Mouse (Mus musculus) liver, embryonic 18 days (tissue): ENCODE measurements around the gene Dnaaf1. TPM values are rescaled to one million over a fixed set of nuclear protein-coding genes. Genes with fewer than 3 reads are reported as not detected.

Experiments
- polyA plus RNA-seq: library from polyadenylated mRNA; depleted of rRNA; stranded (reverse); fragments of >200 nt; gene quantifications from 2 replicates; pipeline ENCODE4 v1.2.3, GENCODE M21; 2012; rRNA removed

Gene Dnaaf1
- 0.01 and 0.06 TPM in 2 replicates for polyA plus RNA-seq

GRCm38 (mm10) chr8:119574437-119575365 is at the start of gene Dnaaf1, which contains the start of gene Hsdl1:
Dnaaf1 (plus strand) TSS chr8:119575235.
Hsdl1 (minus strand) TSS chr8:119575183.

GRCm38 (mm10) chr8:119558603-119559401 is 16.2 kb upstream of the Dnaaf1 start, which contains the start of gene Mbtps1:
Mbtps1 (minus strand) TSS chr8:119558735.

GRCm38 (mm10) chr8:119604996-119605395 is 30.0 kb downstream of the Dnaaf1 start, which contains the start of gene Taf1c:
Taf1c (minus strand) TSS chr8:119605222.

DNA sequence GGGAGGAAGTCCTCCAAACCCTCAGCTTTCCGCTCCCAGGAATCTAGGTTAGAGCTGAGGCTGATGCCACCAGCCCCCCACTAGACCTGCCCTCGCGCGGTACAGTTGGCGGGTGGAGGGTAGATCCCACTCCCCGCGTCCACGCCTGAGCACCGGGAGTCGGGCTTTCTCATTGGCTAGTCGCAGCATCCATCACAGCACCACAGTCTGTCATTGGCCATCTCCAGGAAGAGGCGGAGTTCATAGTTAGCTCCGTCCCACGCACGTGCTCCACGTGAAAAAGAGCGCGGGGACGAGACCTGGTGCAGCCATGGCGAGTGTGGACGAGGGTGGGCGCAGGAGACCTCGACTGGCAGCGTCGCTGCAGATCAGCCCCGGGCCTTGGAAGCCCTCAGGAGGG is 37.4 kb downstream of the Dnaaf1 start, which contains the start of gene Adad2:
Adad2 (plus strand) TSS at position 277 of the 400 bp plus-strand sequence.

GRCm38 (mm10) chr8:119635378-119635777 is 60.3 kb downstream of the Dnaaf1 start, which contains the start of gene Kcng4:
Kcng4 (minus strand) TSS chr8:119635680.

Other genes starting within 250 kb of the Dnaaf1 start
- 71.0 and 71.2 TPM in 2 replicates for gene Hsbp1, start 230.7 kb upstream of the Dnaaf1 start, polyA plus RNA-seq
- 20.1 and 21.0 TPM in 2 replicates for gene Mlycd, start 180.4 kb upstream of the Dnaaf1 start, polyA plus RNA-seq
- 97.9 and 110 TPM in 2 replicates for gene Osgin1, start 141.1 kb upstream of the Dnaaf1 start, polyA plus RNA-seq
- gene Necab2, start 128.5 kb upstream of the Dnaaf1 start, polyA plus RNA-seq = 0.08 and 0.13 TPM in 2 replicates
- gene Slc38a8, start 73.5 kb upstream of the Dnaaf1 start, polyA plus RNA-seq = 0.02 TPM in 2 replicates
- 29.0 and 31.0 TPM in 2 replicates for gene Mbtps1, start 16.5 kb upstream of the Dnaaf1 start, polyA plus RNA-seq
- gene Hsdl1, start 52 bp upstream of the Dnaaf1 start, polyA plus RNA-seq = 7.0 and 8.1 TPM in 2 replicates
- 3.9 and 4.3 TPM in 2 replicates for gene Taf1c, start 30.0 kb downstream of the Dnaaf1 start, polyA plus RNA-seq
- gene Adad2, start 37.5 kb downstream of the Dnaaf1 start, polyA plus RNA-seq = not detected in 2 replicates
- 0.01 TPM in 1 of 2 replicates, not detected in the other for gene Kcng4, start 60.4 kb downstream of the Dnaaf1 start, polyA plus RNA-seq
- gene Wfdc1, start 91.1 kb downstream of the Dnaaf1 start, polyA plus RNA-seq = 3.5 and 4.1 TPM in 2 replicates
- gene Atp2c2, start 124.8 kb downstream of the Dnaaf1 start, polyA plus RNA-seq = 0.05 and 0.10 TPM in 2 replicates
- gene Tldc1, start 203.2 kb downstream of the Dnaaf1 start, polyA plus RNA-seq = 4.4 and 4.6 TPM in 2 replicates